Mouse (Mus musculus) forebrain, embryonic 15.5 days (tissue): ENCODE measurements around the gene Atp2c1. TPM values are rescaled to one million over a fixed set of nuclear protein-coding genes. Genes with fewer than 3 reads are reported as not detected.

Experiments
- ATAC-seq: fragments of 200-750 bp; cut with Nextera tagmentation; replicated peaks from 2 replicates; pipeline ENCODE4 v1.8.0; 2017; ENCODE audit warnings: mild to moderate bottlenecking, moderate TSS enrichment, moderate library complexity
- H3K27ac ChIP-seq: fragments of 300-500 bp; sonication (generic); replicated peaks from 2 replicates; pipeline ENCODE4 v1.5.1; 2015; ENCODE audit warnings: mild to moderate bottlenecking, inconsistent platforms
- H3K27me3 ChIP-seq: fragments of 300-500 bp; sonication (generic); 2 replicates; pipeline ENCODE4 v1.6.1; 2015; ENCODE audit warnings: inconsistent platforms
- H3K36me3 ChIP-seq: fragments of 300-500 bp; sonication (generic); 2 replicates; pipeline ENCODE4 v1.6.1; 2015; ENCODE audit warnings: mild to moderate bottlenecking, inconsistent platforms
- H3K4me1 ChIP-seq: fragments of 300-500 bp; sonication (generic); 2 replicates; pipeline ENCODE4 v1.6.1; 2015; ENCODE audit warnings: inconsistent platforms
- H3K4me2 ChIP-seq: fragments of 300-500 bp; sonication (generic); replicated peaks from 2 replicates; pipeline ENCODE4 v1.6.1; 2015; ENCODE audit warnings: mild to moderate bottlenecking, inconsistent platforms
- H3K4me3 ChIP-seq: fragments of 300-500 bp; sonication (generic); 2 replicates; pipeline ENCODE4 v1.5.1; 2015; ENCODE audit warnings: mild to moderate bottlenecking, inconsistent platforms
- H3K9ac ChIP-seq: fragments of 300-500 bp; sonication (generic); replicated peaks from 2 replicates; pipeline ENCODE4 v1.6.1; 2015; ENCODE audit warnings: mild to moderate bottlenecking, inconsistent platforms
- H3K9me3 ChIP-seq: fragments of 300-500 bp; sonication (generic); 2 replicates; pipeline ENCODE4 v1.6.1; 2016; ENCODE audit warnings: inconsistent platforms
- WGBS: fragments of 180-500 bp; shearing (Covaris S2); methylation state at CpG from one replicate; pipeline ENCODE4 v1.1.7; 2015; ENCODE audit warnings: mixed read lengths; 5-methylcytosine and 5-hydroxymethylcytosine counted together
- polyA plus RNA-seq: library from polyadenylated mRNA; unstranded; fragments of >200 nt; fragmentation: Nextera tagmentation; extraction: Ambion mirVana; gene quantifications from 2 replicates; pipeline ENCODE4 v1.2.1, GENCODE M21; 2015

The Atp2c1 gene
- polyA plus RNA-seq: 91.8 and 95.0 TPM in 2 replicates

- Histone ChIP-seq H3K4me1 (peaks cover 13% of the 10 kb centered on the region), H3K4me2 (no peak within 1 kb of the TSS), H3K36me3 (no peaks in the 10 kb centered on the region), H3K9me3 (no peaks in the 10 kb centered on the region), H3K4me3 (no peak within 1 kb of the TSS), H3K27ac (no peak within 1 kb of the TSS), H3K9ac (no peak within 1 kb of the TSS), H3K27me3 (no peaks in the 10 kb centered on the region)
- ATAC-seq: no peak
- WGBS: 94% methylated on average over 12 of the region's 12 CpGs
These were observed at the start of gene Atp2c1 for GRCm38 (mm10) chr9:105527219-105527618. Atp2c1 (minus strand) TSS chr9:105527319.

DNA sequence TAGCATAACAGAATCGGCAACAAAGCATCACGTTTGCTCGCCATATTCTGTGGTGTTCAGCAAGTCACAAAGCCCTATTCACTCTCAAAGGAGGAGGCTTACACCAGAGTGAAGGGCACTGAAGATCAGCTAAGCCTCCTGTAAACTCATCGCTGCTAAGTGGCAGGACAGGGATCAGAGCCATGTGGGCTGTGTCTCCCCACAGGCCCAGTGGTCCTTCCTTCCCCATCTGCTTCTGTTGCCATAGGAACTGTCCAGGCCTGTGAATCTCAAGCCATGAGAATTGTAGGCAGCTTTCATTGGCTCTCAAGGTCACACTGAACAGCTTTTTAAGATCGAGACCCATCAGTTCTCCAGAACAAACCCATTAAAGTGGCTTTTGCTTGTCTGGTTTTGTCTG is 30.3 kb upstream of the Atp2c1 start:
- H3K27me3 ChIP-seq: no peaks in the 10 kb centered on the region
- no peak overlapping the region for H3K4me2 ChIP-seq
- no peaks in the 10 kb centered on the region for H3K9me3 ChIP-seq
- H3K4me1 ChIP-seq: peaks cover 22% of the 10 kb centered on the region
- no peak for ATAC-seq
- H3K4me3 ChIP-seq: no peak overlapping the region
- H3K36me3 ChIP-seq: no peaks in the 10 kb centered on the region
- H3K27ac ChIP-seq: no peak overlapping the region
- no peak overlapping the region for H3K9ac ChIP-seq
- 87% methylated on average over 5 of the region's 5 CpGs for WGBS

- no peaks in the 10 kb centered on the region for H3K27me3 ChIP-seq
- no peaks in the 10 kb centered on the region for H3K9me3 ChIP-seq
- WGBS: 69% methylated on average over 8 of the region's 8 CpGs
- no peak overlapping the region for H3K9ac ChIP-seq
- no peak for ATAC-seq
- no peak overlapping the region for H3K4me2 ChIP-seq
- no peaks in the 10 kb centered on the region for H3K36me3 ChIP-seq
- no peak overlapping the region for H3K4me3 ChIP-seq
- no peak overlapping the region for H3K27ac ChIP-seq
- H3K4me1 ChIP-seq: peaks cover 22% of the 10 kb centered on the region
These were observed 29.1 kb upstream of the Atp2c1 start for GRCm38 (mm10) chr9:105556141-105556735.

DNA sequence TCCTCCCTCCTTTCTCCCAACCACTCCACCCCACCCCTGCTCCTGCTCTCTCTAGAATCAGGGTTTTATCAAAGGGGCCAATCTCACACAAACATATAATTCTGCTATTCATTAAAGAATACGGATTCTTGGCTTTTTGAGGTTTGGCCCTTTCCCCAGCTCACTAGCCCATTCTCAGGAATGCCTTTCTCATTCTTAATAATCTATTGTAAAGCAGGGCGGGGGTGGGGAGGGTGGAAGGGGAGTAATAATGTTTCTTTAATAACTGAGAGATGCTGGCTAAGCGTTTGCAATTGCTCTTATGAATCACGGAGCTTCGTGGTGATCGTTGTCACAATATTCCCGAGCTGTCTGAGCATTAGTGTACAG is 27.3 kb upstream of the Atp2c1 start:
- no peaks in the 10 kb centered on the region for H3K27me3 ChIP-seq
- no peak overlapping the region; the same call in 1 of the 2 replicates for H3K4me3 ChIP-seq
- H3K27ac ChIP-seq: peak overlapping the region; percentile 1; the same call in 1 of the 2 replicates
- H3K9me3 ChIP-seq: no peaks in the 10 kb centered on the region
- ATAC-seq: no peak
- H3K9ac ChIP-seq: 0 out of 2 replicates have a peak overlapping the region, but pooled peaks have one; percentile 23
- peak overlapping the region; percentile 36 for H3K4me2 ChIP-seq
- H3K36me3 ChIP-seq: no peaks in the 10 kb centered on the region
- peaks cover 22% of the 10 kb centered on the region for H3K4me1 ChIP-seq
- 44% methylated on average over 7 of the region's 7 CpGs for WGBS

DNA sequence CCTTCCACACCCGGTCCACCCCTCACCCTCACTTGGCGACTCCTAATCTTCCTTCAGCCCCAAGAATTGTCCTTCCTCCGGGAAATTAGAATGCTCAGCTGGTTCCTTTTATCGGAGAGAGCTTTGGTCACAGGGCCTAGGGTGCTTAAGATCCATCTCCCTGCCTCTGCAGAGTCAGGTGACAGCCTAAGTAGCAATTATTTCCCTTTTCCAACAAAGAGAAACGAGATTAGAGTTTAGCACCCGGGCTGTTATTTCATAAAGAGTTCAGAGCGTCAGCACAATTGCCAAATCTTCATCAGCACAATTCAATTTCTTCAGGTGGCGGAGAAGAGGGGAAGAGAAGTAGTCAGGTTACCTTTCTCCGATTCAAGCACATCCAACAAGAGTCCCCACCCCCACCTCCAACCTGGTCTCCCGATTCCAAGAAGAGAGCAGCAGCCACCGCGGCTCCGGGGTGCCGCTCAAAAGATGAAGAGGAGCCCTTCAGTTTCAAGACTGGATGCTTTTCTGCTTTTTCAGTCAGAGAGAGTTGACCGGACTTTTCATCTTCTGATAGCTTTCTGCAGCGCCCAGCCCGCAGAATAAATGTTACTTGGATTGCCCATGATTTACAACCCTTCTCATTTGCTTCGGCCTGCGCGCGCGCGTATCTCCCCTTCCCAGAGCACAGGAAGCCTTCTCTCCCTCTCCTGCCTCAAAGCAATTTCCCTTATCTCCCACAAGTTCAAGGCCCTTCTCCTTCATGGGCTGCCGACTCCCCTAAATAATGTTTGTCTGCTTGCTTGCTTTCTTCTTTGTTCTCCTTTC is 26.7 kb upstream of the Atp2c1 start:
- no peaks in the 10 kb centered on the region for H3K36me3 ChIP-seq
- peak overlapping the region; percentile 1 for H3K27ac ChIP-seq
- peak overlapping the region; percentile 23; the same call in 1 of the 2 replicates for H3K9ac ChIP-seq
- H3K4me3 ChIP-seq: peak overlapping the region; percentile 22
- peaks cover 22% of the 10 kb centered on the region for H3K4me1 ChIP-seq
- 8% methylated on average over 24 of the region's 24 CpGs for WGBS
- no peaks in the 10 kb centered on the region for H3K27me3 ChIP-seq
- 0 out of 2 replicates have a peak, but pooled peaks have one; percentile 17 for ATAC-seq
- peak overlapping the region; percentile 36 for H3K4me2 ChIP-seq
- H3K9me3 ChIP-seq: no peaks in the 10 kb centered on the region

DNA sequence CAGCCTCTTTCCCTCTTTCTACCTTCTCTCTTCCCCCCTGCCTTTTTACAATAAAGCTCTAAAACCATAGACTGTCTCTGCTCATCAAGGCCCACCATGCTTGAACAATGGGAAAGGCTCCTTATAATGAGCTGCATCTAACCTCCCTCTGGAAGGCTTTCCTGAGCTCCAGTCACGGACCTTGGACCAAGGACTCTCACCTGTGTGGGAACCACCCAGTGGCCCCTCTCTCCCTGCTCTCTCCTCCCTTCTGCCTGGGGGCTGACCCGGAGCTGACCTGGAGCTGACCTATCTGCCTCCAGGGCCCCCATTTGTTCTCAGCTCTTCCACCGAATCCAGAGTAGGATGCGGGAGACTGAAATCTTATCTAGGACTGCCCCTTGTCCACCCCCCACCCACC is 24.3 kb upstream of the Atp2c1 start:
- no peaks in the 10 kb centered on the region for H3K36me3 ChIP-seq

DNA sequence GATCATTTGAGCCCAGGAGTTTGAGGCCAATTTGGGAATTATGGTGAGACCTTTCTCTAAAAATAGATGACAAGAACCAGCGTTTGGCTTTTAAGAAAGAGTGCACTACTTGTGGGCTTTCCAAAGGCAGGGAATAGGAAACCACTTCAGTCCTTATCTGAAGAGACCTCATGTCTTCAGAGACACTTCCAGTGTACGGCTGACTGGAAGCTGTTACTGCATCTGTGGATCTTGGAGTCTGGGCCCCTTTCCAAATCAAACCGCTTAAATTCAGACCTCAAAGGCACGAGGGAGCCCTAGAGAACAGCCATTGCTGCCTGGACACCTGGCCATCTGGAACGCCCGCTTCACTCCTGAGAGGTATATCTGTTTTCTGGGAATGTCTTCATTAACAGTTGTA is 22.0 kb upstream of the Atp2c1 start:
- Histone ChIP-seq H3K4me1 (peaks cover 12% of the 10 kb centered on the region), H3K27me3 (no peaks in the 10 kb centered on the region), H3K36me3 (no peaks in the 10 kb centered on the region), H3K9me3 (no peaks in the 10 kb centered on the region), H3K4me3 (no peak overlapping the region), H3K9ac (no peak overlapping the region), H3K4me2 (no peak overlapping the region), H3K27ac (no peak overlapping the region)
- 83% methylated on average over 6 of the region's 6 CpGs for WGBS
- ATAC-seq: no peak

More for the DNA sequence above, 24.3 kb upstream of the Atp2c1 start:
- H3K9ac ChIP-seq: no peak overlapping the region
- 58% methylated on average over 4 of the region's 4 CpGs for WGBS
- ATAC-seq: no peak
- no peak overlapping the region for H3K27ac ChIP-seq
- H3K9me3 ChIP-seq: no peaks in the 10 kb centered on the region
- no peak overlapping the region for H3K4me2 ChIP-seq
- no peak overlapping the region for H3K4me3 ChIP-seq
- peaks cover 22% of the 10 kb centered on the region for H3K4me1 ChIP-seq
- no peaks in the 10 kb centered on the region for H3K27me3 ChIP-seq

- Histone ChIP-seq H3K9ac (no peak overlapping the region), H3K36me3 (no peaks in the 10 kb centered on the region), H3K4me2 (no peak overlapping the region), H3K27ac (no peak overlapping the region), H3K9me3 (no peaks in the 10 kb centered on the region), H3K27me3 (no peaks in the 10 kb centered on the region), H3K4me1 (no peaks in the 10 kb centered on the region), H3K4me3 (no peak overlapping the region)
- ATAC-seq: no peak
- 42% methylated on average over 8 of the region's 8 CpGs for WGBS
These were observed 17.1 kb upstream of the Atp2c1 start for GRCm38 (mm10) chr9:105544013-105544750.

- H3K27me3 ChIP-seq: no peaks in the 10 kb centered on the region
- WGBS: 19% methylated on average over 8 of the region's 8 CpGs
- H3K4me2 ChIP-seq: no peak overlapping the region
- H3K4me3 ChIP-seq: no peak overlapping the region
- H3K27ac ChIP-seq: no peak overlapping the region
- H3K36me3 ChIP-seq: no peaks in the 10 kb centered on the region
- ATAC-seq: no peak
- H3K9ac ChIP-seq: no peak overlapping the region
- no peaks in the 10 kb centered on the region for H3K9me3 ChIP-seq
- peaks cover 10% of the 10 kb centered on the region for H3K4me1 ChIP-seq
These were observed 10.4 kb upstream of the Atp2c1 start for GRCm38 (mm10) chr9:105537473-105537872.

- H3K4me2 ChIP-seq: no peak overlapping the region
- ATAC-seq: no peak
- no peak overlapping the region for H3K27ac ChIP-seq
- no peaks in the 10 kb centered on the region for H3K36me3 ChIP-seq
- H3K9ac ChIP-seq: no peak overlapping the region
- no peak overlapping the region for H3K4me3 ChIP-seq
- H3K9me3 ChIP-seq: no peaks in the 10 kb centered on the region
- 59% methylated on average over 10 of the region's 10 CpGs for WGBS
- peaks cover 10% of the 10 kb centered on the region for H3K4me1 ChIP-seq
- H3K27me3 ChIP-seq: no peaks in the 10 kb centered on the region
These were observed 9.8 kb upstream of the Atp2c1 start for GRCm38 (mm10) chr9:105536877-105537276.

GRCm38 (mm10) chr9:105525355-105525754 is 1.8 kb downstream of the Atp2c1 start:
- Histone ChIP-seq H3K9me3 (no peaks in the 10 kb centered on the region), H3K27ac (peak overlapping the region; percentile 11; the same call in 1 of the 2 replicates), H3K4me2 (no peak overlapping the region), H3K27me3 (no peaks in the 10 kb centered on the region), H3K36me3 (no peaks in the 10 kb centered on the region), H3K4me1 (peaks cover 21% of the 10 kb centered on the region), H3K9ac (no peak overlapping the region), H3K4me3 (no peak overlapping the region)
- 35% methylated on average over 4 of the region's 4 CpGs for WGBS
- no peak for ATAC-seq

GRCm38 (mm10) chr9:105523038-105523437 is 4.1 kb downstream of the Atp2c1 start:
- Histone ChIP-seq H3K36me3 (no peaks in the 10 kb centered on the region), H3K4me1 (peaks cover 31% of the 10 kb centered on the region), H3K9me3 (no peaks in the 10 kb centered on the region), H3K9ac (no peak overlapping the region), H3K4me3 (no peak overlapping the region), H3K27me3 (no peaks in the 10 kb centered on the region), H3K4me2 (no peak overlapping the region), H3K27ac (no peak overlapping the region)
- no peak for ATAC-seq
- 53% methylated on average over 2 of the region's 2 CpGs for WGBS
